Mouse (Mus musculus) kidney, embryonic 15.5 days (tissue): ENCODE measurements around the gene Cyp2c67. TPM values are rescaled to one million over a fixed set of nuclear protein-coding genes. Genes with fewer than 3 reads are reported as not detected.
"Not testable (repeated sequence)": the region's sequence is repeated elsewhere in the genome, so short reads cannot be mapped to it uniquely, and the experiment has no call there.

Experiments
- ATAC-seq: fragments of 200-750 bp; cut with Nextera tagmentation; replicated peaks from 2 replicates; pipeline ENCODE4 v1.8.0; 2017; ENCODE audit warnings: moderate TSS enrichment; ENCODE audit not compliant: low FRiP score
- H3K27ac ChIP-seq: fragments of 300-500 bp; sonication (generic); 2 replicates; pipeline ENCODE4 v1.5.1; 2015; ENCODE audit warnings: mild to moderate bottlenecking, inconsistent platforms
- H3K27me3 ChIP-seq: fragments of 300-500 bp; sonication (generic); 2 replicates; pipeline ENCODE4 v1.6.1; 2015; ENCODE audit warnings: inconsistent platforms
- H3K36me3 ChIP-seq: fragments of 300-500 bp; sonication (generic); 2 replicates; pipeline ENCODE4 v1.6.1; 2015; ENCODE audit warnings: inconsistent platforms
- H3K4me1 ChIP-seq: fragments of 300-500 bp; sonication (generic); 2 replicates; pipeline ENCODE4 v1.6.1; 2015; ENCODE audit warnings: inconsistent platforms
- H3K4me2 ChIP-seq: fragments of 300-500 bp; sonication (generic); 2 replicates; pipeline ENCODE4 v1.6.1; 2015; ENCODE audit warnings: moderate library complexity, mild to moderate bottlenecking, inconsistent platforms
- H3K4me3 ChIP-seq: fragments of 300-500 bp; sonication (generic); replicated peaks from 2 replicates; pipeline ENCODE4 v1.5.1; 2015; ENCODE audit warnings: mild to moderate bottlenecking, inconsistent platforms
- H3K9ac ChIP-seq: fragments of 300-500 bp; sonication (generic); 2 replicates; pipeline ENCODE4 v1.6.1; 2015; ENCODE audit warnings: mild to moderate bottlenecking, inconsistent platforms
- H3K9me3 ChIP-seq: fragments of 300-500 bp; sonication (generic); replicated peaks from 2 replicates; pipeline ENCODE4 v1.6.1; 2016; ENCODE audit warnings: inconsistent platforms
- WGBS: fragments of 180-500 bp; shearing (Covaris S2); methylation state at CpG from one replicate; pipeline ENCODE4 v1.1.7; 2015; ENCODE audit warnings: mixed read lengths; 5-methylcytosine and 5-hydroxymethylcytosine counted together
- polyA plus RNA-seq: library from polyadenylated mRNA; unstranded; fragments of >200 nt; fragmentation: Nextera tagmentation; extraction: Ambion mirVana; gene quantifications from 2 replicates; pipeline ENCODE4 v1.2.1, GENCODE M21; 2015

The Cyp2c67 gene
- polyA plus RNA-seq = not detected in 2 replicates

DNA sequence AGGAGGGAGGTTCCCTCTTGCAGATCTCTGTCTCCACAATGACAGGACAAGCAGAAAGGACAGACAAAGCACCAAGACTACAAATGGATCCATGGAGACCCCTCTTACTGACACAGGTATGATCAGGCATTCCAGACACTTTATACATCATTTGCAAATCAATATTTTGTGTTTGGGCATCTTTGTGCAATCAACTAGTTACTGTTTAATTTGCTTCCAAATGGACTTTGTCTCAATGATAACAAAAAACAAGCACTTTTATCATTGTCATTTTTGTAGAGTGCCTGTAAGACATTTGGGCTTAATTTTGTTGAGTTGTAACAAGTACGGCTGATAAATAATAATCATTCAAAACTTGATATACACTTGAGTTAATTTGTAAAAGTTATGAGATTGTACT is at the start of gene Cyp2c67:
Gene Cyp2c67, minus strand, starts transcription at position 114 of the 400 bp plus-strand sequence.
- 88% methylated on average over 1 of the region's 1 CpGs for WGBS
- H3K9me3 ChIP-seq = peaks cover 8% of the 10 kb centered on the region; the same call in 1 of the 2 replicates

GRCm38 (mm10) chr19:39665650-39666049 is 16.8 kb upstream of the Cyp2c67 start:
- not testable (repeated sequence) for H3K4me1 ChIP-seq, H3K4me2 ChIP-seq, H3K9ac ChIP-seq, H3K27ac ChIP-seq, H3K9me3 ChIP-seq, H3K27me3 ChIP-seq, ATAC-seq, H3K36me3 ChIP-seq, H3K4me3 ChIP-seq

More for the DNA sequence above, at the start of gene Cyp2c67:
- no peak within 1 kb of the TSS for H3K9ac ChIP-seq
- H3K4me2 ChIP-seq = no peak within 1 kb of the TSS
- H3K4me1 ChIP-seq = no peaks in the 10 kb centered on the region
- ATAC-seq = no peak
- H3K27me3 ChIP-seq = no peaks in the 10 kb centered on the region
- H3K27ac ChIP-seq = no peak within 1 kb of the TSS
- H3K4me3 ChIP-seq = no peak within 1 kb of the TSS
- H3K36me3 ChIP-seq = no peaks in the 10 kb centered on the region

DNA sequence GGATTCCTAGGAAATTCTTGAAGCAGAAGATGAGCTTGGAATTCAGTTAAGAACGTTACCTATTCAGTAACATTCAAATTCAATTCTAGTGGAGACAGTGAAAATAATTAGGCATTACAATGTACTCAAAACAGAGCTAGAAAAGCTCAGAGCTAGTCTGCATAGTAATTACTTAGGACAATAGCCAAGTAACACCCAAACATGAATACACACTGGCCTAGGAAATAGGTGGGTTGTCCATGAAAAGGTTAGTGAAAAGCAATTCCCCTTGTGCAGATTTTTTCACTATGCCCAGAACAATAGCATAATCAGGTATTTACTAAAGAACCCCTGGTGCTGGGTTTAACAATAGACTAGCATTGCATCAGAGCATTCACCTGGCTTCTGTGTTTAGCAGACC is 3.5 kb upstream of the Cyp2c67 start:
- Histone ChIP-seq H3K4me3 (no peak overlapping the region), H3K36me3 (no peaks in the 10 kb centered on the region), H3K4me1 (no peaks in the 10 kb centered on the region), H3K27ac (no peak overlapping the region), H3K27me3 (no peaks in the 10 kb centered on the region), H3K9ac (no peak overlapping the region), H3K4me2 (no peak overlapping the region), H3K9me3 (peaks cover 7% of the 10 kb centered on the region; the same call in 1 of the 2 replicates)
- ATAC-seq = no peak
- WGBS = 41% methylated on average over 1 of the region's 1 CpGs

GRCm38 (mm10) chr19:39647519-39647918 is 1.3 kb downstream of the Cyp2c67 start:
- Histone ChIP-seq H3K4me2 (no peak overlapping the region), H3K9me3 (peaks cover 8% of the 10 kb centered on the region; the same call in 1 of the 2 replicates), H3K27me3 (no peaks in the 10 kb centered on the region), H3K36me3 (no peaks in the 10 kb centered on the region), H3K4me3 (no peak overlapping the region), H3K4me1 (no peaks in the 10 kb centered on the region), H3K27ac (no peak overlapping the region), H3K9ac (no peak overlapping the region)
- ATAC-seq = no peak
- 90% methylated on average over 9 of the region's 9 CpGs for WGBS

DNA sequence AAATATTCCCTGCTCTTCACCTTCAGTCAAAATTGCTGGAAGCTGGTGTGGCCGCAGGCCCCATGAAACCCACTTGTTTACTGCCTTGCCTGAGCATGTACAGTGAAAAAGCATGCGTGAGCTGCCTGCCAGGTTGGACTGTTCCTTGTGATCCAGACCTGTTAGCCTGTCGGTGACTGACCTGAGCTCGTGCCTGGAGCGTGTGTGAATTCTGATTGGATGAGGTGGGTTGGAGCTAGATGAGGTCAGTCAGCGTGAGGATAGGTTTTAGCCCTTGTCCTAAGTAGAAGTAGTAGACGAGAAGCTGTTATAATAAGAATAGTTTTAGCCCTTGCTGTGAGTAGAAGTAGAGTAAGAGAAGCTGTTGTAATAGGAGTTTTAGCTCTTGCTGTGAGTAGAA is 4.3 kb downstream of the Cyp2c67 start:
- ATAC-seq, H3K27ac ChIP-seq, H3K4me2 ChIP-seq, H3K27me3 ChIP-seq, H3K36me3 ChIP-seq, H3K4me1 ChIP-seq, H3K4me3 ChIP-seq, H3K9me3 ChIP-seq, H3K9ac ChIP-seq: not testable (repeated sequence)
- 88% methylated on average over 7 of the region's 7 CpGs for WGBS

Other genes with a start within 250 kb of the Cyp2c67 start
- gene Cyp2c38, start 186.0 kb downstream of the Cyp2c67 start, polyA plus RNA-seq = not detected in 2 replicates
- not detected in 2 replicates for gene Cyp2c39, start 138.2 kb downstream of the Cyp2c67 start, polyA plus RNA-seq
- gene Cyp2c68, start 92.0 kb upstream of the Cyp2c67 start, polyA plus RNA-seq = 1.0 and 2.6 TPM in 2 replicates
- not detected in 2 replicates for gene Cyp2c40, start 163.8 kb upstream of the Cyp2c67 start, polyA plus RNA-seq
- gene Cyp2c69, start 237.7 kb upstream of the Cyp2c67 start, polyA plus RNA-seq = not detected in 2 replicates